Mouse (Mus musculus) brain, embryonic 14.5 days (tissue): ENCODE data around the gene Gdnf.

ENCODE experiments used
- CTCF ChIP-seq: fragments of 200-500 bp; IDR thresholded peaks from 2 replicates; pipeline ENCODE4 v1.5.1; 2012; ENCODE audit warnings: inconsistent platforms, mild to moderate bottlenecking, moderate library complexity, borderline replicate concordance; ENCODE audit not compliant: insufficient read depth, insufficient read length; ENCODE audit errors: extremely low read depth
- POLR2A ChIP-seq: fragments of 200-500 bp; IDR thresholded peaks from 2 replicates; pipeline ENCODE4 v1.6.1; 2012; ENCODE audit warnings: mild to moderate bottlenecking, inconsistent platforms, borderline replicate concordance; ENCODE audit not compliant: poor library complexity, insufficient read depth, insufficient read length, severe bottlenecking; ENCODE audit errors: extremely low read depth

DNA sequence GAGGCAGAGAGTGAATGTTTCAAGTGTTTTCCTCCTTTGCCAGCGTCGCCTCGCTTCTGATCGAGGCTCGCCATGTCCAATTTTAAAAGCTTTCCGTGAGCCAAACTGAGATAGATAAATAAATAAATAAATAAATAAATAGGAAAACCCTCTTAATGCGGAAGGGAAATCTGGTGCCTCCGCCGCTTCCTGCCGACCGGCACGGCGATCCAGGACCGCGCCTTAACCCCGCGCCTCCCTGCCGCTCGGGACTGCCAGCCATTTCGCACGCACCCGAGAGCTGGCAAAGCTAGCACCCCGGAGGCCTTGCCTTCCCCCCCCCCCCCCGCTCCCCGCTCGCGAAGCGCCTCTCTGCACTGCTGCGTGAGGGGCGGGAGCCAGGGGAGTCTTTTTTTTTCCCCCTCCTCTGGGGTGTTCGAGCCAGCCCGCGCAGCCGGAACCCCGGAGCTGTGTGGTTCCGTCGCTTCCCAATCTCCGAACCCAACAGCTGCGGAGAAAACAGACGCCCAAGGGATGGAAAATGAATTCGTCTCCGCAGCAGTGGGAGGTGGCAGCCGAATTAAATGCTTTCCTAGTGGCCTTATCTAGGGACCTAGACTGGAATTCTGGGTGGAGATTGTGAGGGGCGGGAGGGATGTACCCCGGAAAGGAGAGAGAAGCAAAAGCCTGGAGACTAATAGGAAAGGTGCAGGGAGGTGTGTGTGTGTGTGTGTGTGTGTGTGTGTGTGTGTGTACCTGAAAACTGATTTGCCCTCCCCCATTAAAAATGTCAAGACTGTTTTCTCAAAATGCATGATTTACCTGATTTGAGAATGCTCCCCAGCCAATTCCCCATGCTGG, 3.1 kb downstream of the Gdnf start:
- TF ChIP-seq CTCF = no peak
- TF ChIP-seq POLR2A = no peak
